Mouse (Mus musculus): ENCODE measurements around the gene Tesc. TPM values are rescaled to one million over a fixed set of nuclear protein-coding genes. Genes with fewer than 3 reads are reported as not detected.

Gene Tesc
- polyA plus RNA-seq (2012; rRNA removed), result 3.8 and 4.2 TPM in 2 replicates

GRCm38 (mm10) chr5:118027698-118028190 is at the start of gene Tesc:
Tesc (plus strand) TSS chr5:118027743.

Other genes with a start within 250 kb of the Tesc start
- 6.9 and 8.9 TPM in 2 replicates for gene Nos1, start 246.7 kb upstream of the Tesc start, polyA plus RNA-seq (2012; rRNA removed)
- gene Fbxo21, start 51.0 kb upstream of the Tesc start, polyA plus RNA-seq (2012; rRNA removed), result 152 and 169 TPM in 2 replicates
- gene Fbxw8, start 127.7 kb downstream of the Tesc start, polyA plus RNA-seq (2012; rRNA removed), result 39.2 and 39.4 TPM in 2 replicates
- 10.4 and 10.5 TPM in 2 replicates for gene Hrk, start 136.9 kb downstream of the Tesc start, polyA plus RNA-seq (2012; rRNA removed)
- 62.3 and 68.0 TPM in 2 replicates for gene Rnft2, start 217.4 kb downstream of the Tesc start, polyA plus RNA-seq (2012; rRNA removed)
- gene 2410131K14Rik, start 217.5 kb downstream of the Tesc start, polyA plus RNA-seq (2012; rRNA removed), result 22.2 and 22.3 TPM in 2 replicates